Mouse (Mus musculus): ENCODE results near the gene Gli2.

Gli2 gene

DNA sequence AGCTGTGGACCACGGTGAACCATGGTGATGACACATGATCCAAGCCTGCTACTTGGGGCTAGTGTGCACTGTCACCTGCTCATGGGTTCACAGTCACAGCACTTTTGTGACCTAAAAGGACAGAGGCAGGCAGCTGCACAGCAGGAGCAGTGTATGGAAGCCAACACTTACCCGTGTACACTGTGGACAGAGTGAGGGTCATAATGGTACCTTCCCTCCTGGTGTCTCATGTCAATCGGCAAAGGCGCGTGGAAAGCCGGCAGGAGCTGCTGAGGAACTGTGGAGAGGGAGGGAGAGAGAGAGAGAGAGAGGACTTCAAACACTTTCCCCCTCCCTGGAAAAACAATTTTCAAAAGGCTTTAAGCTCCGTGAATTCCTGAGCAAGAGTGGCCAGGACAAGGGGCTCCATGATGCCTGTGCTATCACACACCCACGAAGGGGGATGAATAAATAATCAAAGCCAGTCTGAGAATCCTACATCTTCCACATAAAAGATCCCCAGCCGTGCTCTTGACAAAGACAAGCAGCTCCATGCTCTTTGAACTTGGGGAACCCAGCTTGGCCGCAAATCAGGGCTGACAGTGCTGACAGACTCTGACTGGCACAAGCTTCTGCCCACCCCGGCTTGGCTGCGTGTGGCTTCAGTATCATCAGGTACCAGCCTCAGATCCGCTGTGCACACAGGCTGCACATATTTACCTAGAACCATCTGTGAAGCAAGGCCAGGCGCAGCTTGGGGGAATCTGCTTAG is 163.1 kb downstream of the Gli2 start:
- DNase-seq: no peak

- no peak for DNase-seq
Observed at GRCm38 (mm10) chr1:118880781-118881247, 172.6 kb downstream of the Gli2 start.

DNA sequence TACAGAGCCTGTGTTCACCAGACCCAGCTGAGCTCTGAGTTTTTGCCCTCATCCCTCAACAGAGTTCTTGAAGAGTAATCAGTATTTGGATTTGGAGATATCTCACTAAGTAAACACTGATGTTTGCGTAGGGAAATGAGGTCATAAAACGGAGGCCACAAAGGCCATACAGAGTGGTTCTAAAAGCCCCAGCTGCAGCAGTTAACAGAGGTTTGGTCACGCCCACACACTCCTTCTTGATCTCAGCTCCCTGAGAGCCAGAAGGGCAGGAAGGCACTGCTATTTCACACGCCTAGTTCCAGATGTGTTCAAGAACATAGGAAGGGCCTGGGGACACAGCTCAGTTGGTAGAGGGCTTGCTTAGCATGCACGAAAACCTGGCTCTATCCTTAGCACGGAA is 175.1 kb downstream of the Gli2 start:
- DNase-seq: no peak

DNA sequence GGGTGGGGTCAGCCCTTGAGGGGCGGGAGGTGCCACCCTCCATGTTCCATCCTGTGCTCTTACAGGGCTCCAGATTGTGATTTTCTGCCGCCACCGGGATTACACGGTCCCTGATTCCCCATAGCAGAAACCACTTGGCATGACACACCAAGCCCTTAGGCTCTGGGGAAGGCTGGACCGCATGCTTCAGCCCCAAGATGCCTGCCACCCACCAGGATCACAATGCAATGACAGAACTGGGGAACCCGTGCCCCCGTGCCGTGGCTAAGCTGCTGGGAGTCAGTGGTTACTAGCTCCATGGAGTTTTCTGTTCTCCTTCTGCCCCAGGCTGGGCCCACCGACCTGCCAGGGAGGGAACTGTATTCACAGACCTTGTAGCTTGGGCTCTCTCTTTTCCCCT is 178.2 kb downstream of the Gli2 start:
- no peak for DNase-seq

DNA sequence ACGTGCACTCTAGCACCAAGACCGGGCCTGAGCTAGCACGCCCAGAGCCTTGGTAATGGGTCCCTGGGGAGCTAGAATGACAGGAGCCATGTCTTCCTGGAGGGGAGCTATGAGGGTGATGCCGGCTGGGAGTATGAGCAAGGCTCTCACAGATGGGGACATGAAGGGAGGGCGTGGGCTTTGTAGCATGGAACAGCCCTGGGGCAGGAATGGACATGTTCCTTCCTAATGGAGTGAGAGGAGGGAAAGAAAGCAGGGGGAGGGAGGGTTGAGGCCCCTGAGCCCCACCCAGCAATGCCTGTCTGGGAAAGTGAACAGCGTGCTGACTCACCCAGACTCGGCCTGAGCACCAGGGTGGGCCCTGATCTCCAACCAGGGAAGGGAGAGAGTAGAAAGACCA is 179.9 kb downstream of the Gli2 start:
- DNase-seq: no peak

DNA sequence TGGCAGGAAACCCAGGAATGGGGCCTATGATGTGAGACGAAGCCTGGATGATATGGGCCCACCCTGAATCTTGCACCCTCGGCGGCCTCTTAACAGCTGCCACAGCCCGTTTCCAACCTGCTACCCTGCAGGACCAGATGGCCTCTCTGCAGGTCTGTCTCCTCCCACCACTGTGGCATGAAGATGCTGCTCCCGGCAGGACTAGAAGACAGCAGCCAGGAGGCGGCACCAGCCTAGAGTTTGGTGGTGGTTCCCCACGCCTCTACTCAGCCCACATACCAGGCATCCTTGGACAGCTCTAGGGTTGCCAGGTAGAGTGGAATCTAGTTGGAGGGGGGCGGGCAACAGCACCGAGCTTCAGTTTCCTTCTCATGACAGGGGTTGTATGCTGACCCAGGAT is 188.7 kb downstream of the Gli2 start:
- DNase-seq: no peak

DNA sequence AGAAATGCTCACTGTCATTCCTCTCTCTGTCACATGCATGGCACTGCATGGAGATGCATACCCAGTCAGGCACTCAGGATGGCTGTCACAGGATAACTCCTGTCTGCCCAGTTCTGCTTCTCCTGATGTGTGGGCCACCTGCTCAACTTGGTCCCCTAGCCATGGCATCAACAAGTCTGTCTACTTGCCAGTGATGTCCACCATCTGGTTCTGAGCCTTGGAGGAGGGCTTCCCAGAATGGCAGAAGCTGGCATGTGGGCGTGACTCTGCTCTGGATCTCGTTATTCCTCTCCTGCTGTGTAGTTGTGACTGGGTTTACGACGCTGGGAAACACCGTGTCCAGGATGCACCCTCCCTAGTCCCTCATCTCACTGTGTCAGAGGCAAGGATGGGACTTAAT is 189.4 kb downstream of the Gli2 start:
- DNase-seq: no peak

GRCm38 (mm10) chr1:118858101-118858500 is 195.3 kb downstream of the Gli2 start:
- DNase-seq: no peak

GRCm38 (mm10) chr1:118830658-118831057 is 222.8 kb downstream of the Gli2 start:
- DNase-seq: no peak

GRCm38 (mm10) chr1:118826614-118827013 is 226.8 kb downstream of the Gli2 start:
- DNase-seq: no peak

DNA sequence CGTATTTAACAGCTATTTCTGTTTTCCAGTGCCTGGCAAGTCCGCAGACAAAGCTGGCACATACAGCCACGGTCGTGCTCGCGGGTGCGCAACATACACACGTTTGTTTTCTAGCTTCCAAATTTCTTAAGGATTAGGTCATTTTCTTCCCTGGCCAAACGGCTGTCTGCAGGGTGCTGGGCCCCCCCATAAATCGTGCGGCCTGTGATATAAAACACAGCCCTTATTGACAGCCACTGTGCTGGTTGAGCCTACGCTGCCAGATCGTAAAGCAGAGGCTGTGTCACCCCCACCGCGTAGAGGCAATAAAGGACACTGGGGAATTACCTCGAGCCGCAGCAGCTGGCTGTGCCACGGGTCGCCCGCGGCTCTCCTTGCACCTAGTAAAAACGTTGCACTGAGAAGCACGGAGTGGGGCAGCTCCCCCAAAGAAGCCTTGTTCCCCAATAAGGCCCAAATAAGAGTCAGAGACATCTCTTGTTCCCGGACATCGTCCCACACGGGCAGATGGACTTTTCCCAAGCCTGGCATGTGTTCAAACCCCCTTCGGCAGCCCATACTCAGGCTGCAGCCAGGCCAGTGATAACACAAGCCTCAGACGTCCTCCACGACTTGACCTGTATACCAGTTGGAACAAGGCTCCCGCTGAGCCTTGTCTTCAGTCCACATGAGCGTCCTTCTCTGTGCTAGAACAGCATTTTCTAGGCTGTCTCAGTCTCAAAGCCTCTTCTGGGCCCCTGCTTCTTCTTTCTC is 227.8 kb downstream of the Gli2 start:
- DNase-seq: no peak

DNA sequence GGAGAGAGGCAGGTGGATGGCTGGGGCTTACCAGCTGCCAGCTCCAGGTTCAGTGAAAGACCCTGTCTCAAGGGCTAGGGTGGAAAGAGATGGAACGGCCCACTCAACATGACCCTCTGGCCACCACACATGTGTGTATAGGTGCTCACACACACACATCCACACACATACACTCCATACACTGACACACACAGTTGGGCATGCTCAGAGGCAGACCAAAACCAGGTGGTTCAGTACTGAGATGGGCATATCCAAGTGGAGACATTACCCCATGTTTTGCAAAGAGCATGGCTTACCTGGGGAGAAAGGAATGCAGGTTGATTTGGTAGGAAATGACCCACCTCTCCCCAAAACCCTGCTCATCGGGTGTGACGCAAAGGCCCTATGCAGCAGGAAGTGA is 228.4 kb downstream of the Gli2 start:
- no peak for DNase-seq

- DNase-seq: no peak
Observed at GRCm38 (mm10) chr1:118822258-118822657, 231.2 kb downstream of the Gli2 start.

- DNase-seq: no peak
Observed at GRCm38 (mm10) chr1:118815015-118815414, 238.4 kb downstream of the Gli2 start.

GRCm38 (mm10) chr1:118810336-118810735 is 243.1 kb downstream of the Gli2 start:
- DNase-seq: no peak

GRCm38 (mm10) chr1:118806727-118807126 is 246.7 kb downstream of the Gli2 start:
- no peak for DNase-seq

DNA sequence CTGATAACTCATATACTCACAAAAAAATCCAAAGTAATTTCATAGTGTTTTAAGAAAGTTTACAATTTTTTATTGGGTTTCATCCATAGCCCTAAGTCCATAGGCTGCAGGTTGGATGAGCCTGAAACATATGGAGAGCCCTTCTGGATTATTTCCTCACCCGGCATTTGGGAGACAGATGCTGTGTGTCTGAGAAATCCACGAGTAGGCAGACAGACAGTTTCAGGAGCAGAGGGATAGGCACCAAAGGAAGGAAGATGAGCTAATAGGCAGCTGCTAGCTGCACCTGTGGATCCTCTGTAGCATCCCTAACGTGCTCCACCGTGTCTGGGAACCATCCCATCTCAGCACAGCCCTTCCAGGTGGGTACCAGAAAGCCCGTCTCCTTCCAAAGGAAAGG is 251.3 kb downstream of the Gli2 start:
- no peak for DNase-seq

- DNase-seq: no peak
Observed at GRCm38 (mm10) chr1:118799322-118800116, 253.9 kb downstream of the Gli2 start.

DNA sequence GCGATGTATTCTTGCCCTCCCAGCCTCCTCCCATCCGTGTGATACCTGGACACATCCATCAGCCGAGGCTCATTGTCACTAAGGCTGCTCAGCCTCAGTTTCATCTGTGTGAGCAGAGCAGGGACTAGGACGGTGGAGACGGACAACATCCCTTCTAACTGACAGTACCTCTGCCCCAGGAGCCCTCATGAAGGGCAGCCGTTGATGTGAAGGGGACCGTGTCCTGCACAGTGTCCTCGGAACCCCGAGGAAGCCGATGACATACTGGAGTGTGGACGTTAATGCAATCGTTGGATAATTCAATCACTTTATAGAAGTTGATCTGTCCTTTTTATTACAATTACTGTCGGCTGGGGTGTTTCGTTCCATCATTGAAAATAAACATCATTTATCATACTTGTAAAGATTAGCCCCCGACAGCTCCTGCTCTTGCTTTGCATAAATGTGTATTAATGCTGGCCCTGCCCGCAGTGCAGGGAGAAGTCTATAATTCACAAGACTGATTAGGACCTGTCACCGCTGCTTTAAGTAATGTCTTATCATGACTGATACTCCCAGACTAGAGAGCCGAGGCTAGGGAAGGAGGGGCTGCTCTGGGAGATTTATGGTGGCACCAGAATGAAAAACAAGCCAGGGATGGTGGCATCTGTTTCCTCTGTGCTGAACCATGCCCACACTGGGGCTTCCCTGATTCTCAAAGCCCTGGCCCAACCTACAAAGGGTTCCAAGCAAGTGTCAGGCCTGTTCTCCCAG is 257.8 kb downstream of the Gli2 start:
- no peak for DNase-seq

GRCm38 (mm10) chr1:118789871-118790270 is 263.5 kb downstream of the Gli2 start:
- no peak for DNase-seq

- DNase-seq: no peak
Observed at GRCm38 (mm10) chr1:118789468-118789867, 264.0 kb downstream of the Gli2 start.

DNA sequence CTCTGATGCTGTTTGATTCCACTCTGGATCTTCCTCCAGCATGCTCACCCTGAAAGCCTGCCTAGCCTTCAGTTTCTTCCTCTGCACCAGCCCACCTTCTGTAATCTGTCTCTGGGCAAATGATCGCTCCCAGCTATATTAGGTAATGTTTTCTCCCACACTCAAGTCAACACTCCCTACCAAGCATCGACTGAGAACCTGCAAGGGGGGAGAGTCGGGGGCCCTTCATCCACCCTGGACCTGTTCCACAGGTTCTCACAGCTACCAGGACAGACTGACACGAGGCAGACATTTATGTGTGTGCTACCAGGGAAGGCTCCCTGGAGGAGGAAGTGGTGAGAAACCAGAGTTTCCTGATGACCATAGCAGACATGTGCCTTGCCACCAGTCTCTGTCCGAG is 264.6 kb downstream of the Gli2 start:
- DNase-seq: no peak

GRCm38 (mm10) chr1:118787486-118787885 is 265.9 kb downstream of the Gli2 start:
- DNase-seq: no peak
